Mouse (Mus musculus): ENCODE results near the gene Selenos.

Selenos gene

DNA sequence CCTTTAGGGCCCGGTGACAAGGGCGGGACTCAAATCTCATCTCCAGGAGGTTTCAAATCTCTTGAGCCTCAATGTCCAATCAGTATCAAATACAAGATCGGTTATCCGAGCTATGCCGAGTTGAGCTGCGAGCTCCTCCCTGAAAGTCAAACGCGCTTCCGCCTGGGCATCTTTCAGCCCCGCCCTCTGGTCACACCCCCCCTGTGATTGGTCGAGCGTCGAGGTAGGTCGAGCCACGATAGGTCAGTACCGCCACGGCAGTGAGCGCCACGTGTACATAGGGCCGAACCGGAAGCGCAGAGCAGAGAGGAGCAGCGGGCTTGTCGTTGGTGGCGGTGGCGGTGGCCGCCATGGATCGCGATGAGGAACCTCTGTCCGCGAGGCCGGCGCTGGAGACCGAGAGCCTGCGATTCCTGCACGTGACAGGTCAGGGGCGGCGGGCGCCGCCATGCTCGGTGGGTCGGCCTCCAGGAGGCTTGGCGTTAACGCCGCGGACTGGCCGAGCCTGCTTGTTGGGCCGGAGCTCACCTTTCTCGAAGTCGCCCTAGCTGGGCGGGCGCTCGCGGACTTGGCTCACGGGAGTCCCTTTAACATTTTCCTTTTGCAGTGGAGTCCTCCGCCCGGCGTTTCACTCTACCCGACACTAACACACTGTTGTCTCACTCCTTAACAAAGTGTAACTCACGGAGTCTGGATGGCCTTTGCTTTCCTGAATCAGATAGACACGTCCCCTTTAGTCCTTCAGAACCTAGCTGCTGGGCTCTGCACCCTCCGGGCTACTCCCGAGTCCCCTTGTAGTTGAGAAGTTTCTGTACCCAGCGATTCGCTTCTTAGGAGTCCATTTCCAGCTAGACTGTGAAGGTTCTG lies at the start of gene Selenos:
TSS of gene Selenos (plus strand) at position 286 of the 867 bp plus-strand sequence.
- in situ Hi-C loops (cut with MboI) = loop anchor here (25.0 kb wide), 1 partner anchor 608 kb away; the partner anchor contains the start of genes Asb7 and Lins1

DNA sequence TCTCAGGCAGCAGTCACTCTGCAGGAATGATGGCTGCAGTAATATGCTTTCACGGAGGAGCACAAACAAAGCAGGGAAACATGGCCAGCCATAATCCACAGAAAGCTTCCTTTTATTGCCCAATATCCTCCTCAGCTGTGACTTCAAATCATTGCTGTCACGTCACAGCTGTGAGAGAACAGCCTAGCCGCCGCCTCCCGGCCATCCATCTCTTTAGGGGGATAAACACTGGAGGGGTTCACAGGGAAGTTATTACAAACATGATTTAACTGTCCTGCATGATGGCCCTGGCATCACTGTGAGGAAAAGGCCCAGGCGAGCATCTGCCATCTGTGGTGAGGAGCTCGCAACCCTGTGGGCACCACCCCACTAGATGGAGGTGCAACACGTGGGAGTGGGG lies 42.6 kb upstream of the Selenos start:
- in situ Hi-C loops (cut with MboI) = no loop called here

DNA sequence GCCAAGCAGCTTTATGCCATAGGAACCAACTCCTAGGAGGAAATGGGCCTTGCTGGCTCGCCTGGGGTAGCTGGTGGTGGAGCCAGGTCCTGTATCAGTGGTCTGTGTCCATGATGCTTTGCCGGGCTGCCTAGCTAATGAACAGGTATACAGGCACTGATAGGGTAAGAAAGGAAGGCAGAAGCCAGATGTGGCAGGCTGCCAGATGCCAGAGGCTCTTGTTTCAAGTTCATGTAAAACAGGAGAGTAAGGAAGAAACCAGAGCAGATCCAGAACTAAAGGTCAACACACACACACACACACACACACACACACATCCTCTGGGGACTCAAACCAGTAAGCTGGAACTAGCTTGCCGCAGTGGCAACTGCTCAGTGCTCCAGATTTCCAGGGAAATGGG lies 41.2 kb upstream of the Selenos start:
- in situ Hi-C loops (cut with MboI) = no loop called here

DNA sequence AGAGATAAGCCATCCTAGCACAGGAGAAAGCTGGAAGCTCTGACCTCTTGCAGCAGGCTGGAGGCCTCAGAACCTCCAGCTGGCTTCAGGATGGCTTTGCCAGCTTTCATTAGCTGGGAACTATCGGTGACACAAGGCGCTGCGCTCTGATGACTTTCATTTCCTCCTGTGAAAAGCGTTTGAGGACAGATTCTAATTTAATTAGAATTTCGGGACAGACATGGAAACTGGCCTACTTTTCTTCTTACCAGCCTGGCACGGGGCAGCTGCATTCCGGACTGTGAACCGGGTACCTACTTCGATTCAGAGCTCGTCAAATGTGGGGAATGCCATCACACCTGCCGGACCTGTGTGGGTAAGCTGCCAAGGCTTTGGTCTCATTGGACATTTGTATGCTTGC lies 40.7 kb upstream of the Selenos start:
- in situ Hi-C loops (cut with MboI) = no loop called here

DNA sequence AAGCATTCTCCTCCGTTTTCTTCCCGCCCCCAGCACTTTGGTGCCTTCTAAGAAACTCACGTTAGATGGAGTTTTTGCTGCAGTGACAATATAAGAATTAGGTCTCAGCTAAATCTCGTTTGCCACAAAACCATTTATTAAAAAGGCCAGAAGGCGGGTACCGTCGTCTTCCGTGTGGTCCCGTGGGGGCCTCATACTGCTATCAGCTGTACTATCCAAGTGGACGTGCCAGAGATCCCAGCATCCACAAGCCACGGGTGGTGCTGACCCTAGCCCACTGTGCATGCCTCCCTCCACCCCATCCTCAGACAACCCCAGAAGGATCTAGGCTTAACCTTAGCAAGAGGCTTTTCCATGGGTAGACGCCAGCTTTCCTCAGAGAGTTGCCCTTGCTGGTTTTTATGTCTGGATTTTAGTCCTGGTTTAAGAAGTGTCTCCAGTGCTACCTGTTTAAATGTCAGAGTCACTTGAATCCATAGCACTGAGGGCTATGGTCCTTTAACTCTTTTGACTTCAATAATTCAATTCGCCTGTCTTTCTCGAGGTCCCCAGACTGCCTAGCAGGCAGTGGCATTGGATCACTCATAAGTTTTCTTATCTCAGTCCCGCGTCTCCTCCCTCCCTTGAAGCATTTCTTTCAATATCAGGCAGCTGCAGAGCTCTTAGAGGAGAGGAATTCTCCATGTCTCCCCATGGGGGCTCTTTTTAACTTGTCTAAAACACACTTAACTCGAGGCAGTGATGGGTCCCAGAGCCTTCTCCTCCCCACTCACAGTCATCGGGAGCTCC lies 39.2 kb upstream of the Selenos start:
- in situ Hi-C loops (cut with MboI) = no loop called here

DNA sequence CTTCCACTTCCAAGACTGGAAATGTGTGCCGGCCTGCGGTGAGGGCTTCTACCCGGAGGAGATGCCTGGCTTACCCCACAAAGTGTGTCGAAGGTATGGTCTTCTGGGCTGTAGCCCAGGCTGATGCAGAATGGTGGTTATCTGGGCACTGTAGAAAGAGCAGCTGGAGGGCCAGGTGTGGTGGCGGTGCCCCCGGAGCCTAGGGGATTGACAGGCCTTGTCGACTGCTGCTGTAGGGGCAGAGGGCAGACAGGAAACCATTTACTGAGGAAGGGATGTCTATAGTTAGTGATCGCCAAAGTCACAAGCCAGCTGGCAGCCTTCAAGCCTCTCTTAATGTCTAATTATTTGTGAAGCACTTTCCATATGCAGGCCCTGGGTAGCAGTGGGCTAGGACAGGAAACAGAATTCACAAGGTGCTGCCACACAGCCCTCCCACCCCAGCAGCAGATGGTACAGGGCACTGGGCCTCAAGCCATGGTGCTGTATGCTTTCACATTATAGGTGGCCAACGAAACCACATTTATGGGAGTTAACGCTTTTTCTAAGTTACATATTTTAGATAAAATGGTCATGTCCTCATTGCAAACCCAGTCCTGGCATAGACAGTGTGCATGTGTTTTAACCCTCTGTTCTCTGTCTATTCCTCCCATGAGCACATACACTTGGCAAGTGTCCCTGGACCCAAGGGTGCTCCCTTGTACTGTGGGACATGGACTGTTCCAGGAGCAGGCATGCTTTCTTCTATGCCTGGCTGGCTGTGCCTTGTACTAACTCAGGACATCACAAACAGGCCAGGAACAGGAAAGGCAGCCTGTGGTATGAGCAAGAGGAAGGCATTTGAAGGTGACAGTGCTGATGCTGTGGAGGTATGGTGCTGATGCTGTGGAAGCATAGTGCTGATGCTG lies 35.6 kb upstream of the Selenos start, which contains the start of gene Gm45213:
TSS of gene Gm45213 (plus strand) at position 51 of the 908 bp plus-strand sequence.
- in situ Hi-C loops (cut with MboI) = no loop called here

DNA sequence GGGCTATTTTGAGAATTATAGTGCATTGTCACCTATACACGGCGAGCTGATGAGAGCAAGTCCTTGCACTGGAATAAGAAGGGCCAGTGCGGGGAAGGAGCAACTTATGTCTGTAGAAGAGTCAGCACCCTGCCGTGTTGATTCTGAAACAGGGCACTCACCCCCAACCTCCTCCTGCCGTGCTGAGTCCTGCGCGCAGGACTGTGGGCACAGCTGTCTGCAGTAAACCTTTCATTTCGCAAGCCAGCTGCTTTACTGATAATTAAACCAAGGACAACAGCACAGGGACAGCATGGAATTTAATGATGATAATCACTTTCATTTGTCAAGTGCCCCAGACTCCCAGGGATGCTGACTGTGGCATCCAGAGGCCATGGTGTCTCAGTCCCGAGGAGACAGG lies 34.8 kb upstream of the Selenos start:
- in situ Hi-C loops (cut with MboI) = no loop called here

DNA sequence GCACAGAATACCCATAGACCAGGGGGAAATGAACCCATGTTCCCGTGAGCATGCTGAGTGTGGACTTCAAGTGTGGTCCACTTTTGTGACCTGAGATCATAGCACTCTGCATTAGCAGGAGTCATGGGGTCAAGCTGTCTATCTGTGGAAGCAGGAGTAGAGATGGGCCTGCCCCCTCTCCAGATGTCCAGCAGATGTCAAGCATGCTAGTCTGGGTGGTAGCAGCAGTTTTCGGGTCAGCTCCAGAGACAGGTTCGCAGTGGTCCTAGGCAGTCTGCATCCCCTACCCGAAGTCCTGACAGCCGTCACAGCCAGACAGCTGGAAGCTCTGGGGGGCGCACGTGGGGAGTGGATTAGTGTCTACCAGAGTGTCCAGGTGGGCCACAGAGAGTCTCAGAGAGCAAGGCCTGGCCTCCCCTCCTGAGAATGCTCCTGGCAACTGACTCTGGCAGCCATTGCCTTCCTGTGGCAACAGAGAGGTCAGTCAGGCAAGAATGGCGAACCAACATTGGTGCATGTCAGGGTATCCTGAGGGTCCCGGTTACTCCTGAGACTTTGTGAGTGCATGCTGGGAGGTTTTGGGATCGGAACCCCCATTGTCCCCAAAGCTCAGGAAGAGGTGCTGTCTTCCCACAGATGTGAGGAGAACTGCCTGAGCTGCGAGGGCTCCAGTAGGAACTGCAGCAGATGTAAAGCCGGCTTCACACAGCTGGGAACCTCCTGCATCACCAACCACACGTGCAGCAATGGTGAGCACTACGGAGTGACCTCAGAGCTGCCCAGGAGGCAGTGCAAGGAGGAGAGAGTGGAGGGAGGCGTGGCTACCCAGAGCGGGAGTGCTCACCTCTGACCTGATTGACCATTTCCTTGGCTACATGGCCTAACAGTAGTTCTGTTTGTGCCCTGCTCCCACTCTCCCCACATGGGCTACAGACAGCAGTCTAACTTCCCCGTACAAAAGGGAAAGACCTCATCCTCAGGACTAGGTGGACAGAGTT lies 32.2 kb upstream of the Selenos start:
- in situ Hi-C loops (cut with MboI) = no loop called here

DNA sequence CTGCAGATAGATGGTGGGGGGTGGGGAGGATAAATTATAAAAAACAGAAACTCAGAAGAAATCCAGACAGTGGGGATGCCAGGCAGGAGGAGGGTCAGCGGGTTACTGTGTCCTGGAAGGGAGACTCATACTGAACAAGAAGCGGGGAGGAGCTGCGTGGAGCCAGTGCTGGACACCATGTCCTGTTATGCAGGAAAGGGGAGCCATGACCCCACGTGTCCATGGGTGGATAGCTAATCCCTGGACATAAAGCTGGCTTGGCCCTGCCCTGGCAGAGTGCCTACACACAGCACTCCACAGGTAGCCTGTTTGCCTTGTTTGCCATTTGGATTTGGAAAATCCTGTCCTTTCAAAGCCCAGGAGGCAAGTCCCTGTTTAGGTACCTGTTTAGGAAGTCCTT lies 31.5 kb upstream of the Selenos start:
- in situ Hi-C loops (cut with MboI) = no loop called here

DNA sequence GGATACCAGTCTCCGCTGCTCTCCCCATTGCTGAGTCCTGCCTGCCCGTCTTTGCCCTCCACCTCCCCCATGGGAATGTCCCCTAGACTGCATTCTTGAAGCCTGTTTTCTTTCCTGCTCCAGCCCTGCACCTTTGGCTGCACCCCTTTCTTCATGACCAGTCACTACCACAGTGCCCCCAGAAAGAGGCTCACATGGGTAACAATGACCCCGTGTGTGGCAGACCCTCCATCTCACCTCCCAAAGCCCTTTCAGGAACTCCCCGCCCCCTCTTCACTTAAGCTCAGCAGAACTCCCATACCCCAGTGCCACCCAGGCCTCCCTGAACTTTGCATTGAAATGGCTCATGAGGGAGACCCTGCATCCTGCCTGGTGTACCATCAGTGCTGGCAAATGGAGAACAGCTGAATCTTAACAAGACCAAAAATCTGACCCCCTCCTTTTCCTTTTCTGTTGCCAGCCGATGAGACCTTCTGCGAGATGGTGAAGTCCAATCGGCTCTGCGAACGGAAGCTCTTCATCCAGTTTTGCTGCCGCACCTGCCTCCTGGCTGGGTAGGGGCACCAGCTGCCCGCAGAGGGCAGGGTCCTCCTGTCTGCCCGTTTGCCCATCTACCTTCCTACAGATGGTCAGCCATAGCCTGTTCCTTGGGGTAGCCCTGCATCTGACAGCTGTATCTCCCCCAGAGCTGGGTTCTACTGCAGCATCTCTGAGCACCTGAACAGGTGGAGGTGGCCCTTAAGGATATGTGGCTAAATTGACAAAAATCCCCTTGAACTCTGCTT lies 30.8 kb upstream of the Selenos start:
- in situ Hi-C loops (cut with MboI) = no loop called here

DNA sequence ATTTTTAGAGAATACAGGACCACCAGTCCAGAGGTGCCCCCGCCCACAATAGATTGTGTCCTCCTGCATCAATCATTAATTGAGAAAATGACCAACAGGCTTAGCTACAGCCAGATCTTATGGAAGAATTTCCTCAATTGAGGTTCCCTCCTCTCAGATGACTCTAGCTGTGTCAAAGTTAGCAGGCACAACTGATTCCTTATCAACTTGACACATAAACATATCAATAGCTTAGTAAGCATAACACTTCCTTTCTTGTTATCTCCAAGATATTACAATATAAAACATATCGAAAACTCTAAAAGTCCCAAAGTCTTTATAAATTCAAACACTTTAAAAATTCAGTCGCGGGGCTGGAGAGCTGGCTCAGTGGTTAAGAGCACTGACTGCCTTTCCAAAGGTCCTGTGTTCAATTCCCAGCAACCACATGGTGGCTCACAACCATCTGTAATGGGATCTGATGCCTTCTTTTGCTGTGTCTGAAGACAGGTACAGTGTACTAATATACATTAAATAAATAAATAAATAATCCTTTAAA lies 25.4 kb upstream of the Selenos start:
- in situ Hi-C loops (cut with MboI) = loop anchor here (25.0 kb wide), 2 partner anchors 367 to 1667 kb away; partner anchors contain the start of genes Mcee, Mphosph10 and Tm2d3

DNA sequence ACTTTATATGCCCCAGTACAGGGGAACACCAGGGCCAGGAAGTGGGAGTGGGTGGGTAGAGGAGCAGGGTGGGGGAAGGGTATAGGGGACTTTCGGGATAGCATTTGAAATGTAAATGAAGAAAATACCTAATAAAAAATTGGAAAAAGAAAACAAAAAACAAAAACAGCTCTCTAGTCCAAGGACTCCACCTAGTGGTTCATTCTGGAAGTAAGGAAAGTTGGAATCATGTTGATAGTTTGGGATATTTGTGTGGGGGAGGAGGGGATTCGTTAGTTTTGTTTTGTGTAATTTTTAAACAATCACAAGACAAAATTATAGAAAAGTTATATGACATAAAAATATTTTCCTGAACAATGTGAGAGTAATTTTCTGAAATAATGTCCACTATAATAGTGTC lies 24.1 kb upstream of the Selenos start:
- in situ Hi-C loops (cut with MboI) = loop anchor here (25.0 kb wide), 2 partner anchors 368 to 1668 kb away; partner anchors contain the start of genes Mcee, Mphosph10 and Tm2d3

DNA sequence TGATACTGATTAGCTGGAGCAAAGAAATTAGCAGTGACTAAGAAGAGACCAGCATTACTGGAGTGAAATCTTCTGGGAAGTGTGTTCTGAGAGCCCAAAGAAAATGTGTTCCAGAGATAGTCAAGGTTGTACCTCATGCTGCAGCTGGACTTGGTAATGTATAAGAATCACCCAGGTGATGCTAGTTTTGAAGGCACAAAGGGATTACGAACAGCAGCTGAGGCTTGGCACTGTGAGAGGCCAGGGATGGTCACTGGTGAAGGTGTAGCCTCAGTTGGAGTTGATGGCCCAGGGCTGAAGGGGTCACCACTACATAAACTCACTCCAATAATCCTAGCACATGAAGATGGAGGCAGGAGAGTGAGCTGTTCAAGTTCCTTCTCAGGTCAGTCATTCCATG lies 20.7 kb upstream of the Selenos start, which contains the start of gene Snrpa1:
TSS of gene Snrpa1 (plus strand) at position 301 of the 400 bp plus-strand sequence.
- in situ Hi-C loops (cut with MboI) = loop anchor here (25.0 kb wide), 2 partner anchors 371 to 1671 kb away; partner anchors contain the start of genes Mcee, Mphosph10 and Tm2d3

DNA sequence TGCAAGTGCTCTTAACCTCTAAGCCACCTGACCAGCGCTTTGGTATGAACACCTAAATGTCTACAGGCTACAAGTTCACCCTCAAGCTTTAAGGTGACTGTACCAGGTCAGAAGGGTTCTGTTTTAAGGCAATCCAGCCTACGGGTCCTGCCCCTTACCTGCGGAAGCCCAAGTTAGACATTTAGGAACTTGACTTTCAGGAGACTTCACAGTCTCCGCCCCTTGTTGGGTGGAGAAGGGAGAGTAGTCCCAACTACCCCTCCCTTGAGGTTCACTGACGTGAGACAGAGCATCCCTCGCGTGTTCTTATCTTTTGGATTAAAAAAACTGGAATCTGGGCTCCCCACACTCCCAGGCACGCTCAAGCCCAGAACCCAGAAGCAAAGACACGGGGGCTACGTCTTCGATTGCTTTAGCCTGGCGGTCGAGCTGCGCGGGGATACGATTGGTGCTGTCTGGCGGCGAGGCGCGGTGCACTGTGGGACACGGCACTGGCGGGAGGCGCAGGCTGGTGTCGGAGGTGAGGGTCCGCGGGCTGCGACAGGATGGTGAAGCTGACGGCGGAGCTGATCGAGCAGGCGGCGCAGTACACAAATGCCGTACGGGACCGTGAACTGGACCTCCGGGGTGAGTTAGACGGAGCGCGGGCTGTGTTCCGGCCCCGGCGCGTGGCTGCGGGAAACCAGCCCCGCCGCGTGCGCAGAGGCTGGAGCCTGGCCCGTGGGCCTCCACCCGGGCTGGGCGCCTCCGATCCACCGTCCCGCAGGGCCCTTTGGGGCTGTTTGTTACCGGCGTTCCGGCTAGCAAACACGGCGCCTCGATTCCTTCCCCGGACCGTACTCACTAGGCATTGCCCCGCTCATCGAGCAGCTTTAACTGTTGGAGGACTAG lies 19.1 kb upstream of the Selenos start:
- in situ Hi-C loops (cut with MboI) = loop anchor here (25.0 kb wide), 2 partner anchors 373 to 1673 kb away; partner anchors contain the start of genes Mcee, Mphosph10 and Tm2d3

DNA sequence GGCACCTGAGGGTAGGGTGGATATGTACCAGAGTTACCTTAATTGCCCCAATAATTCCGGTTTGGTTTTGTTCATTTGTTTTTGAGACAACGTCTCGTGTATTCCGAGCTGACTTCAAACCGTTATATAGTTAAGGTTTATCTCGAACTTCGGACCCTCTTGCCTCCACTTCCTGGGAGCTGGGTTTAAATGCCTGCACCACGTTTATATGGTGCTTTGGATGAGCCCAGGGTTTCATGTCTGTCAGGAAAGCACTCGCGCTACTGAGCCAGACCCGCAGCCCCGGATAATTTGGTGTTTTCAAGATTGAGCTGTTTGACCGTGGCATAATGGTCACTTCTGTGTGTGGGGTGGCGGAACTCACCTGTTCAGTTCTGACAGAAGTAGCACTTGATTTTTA lies 18.4 kb upstream of the Selenos start:
- in situ Hi-C loops (cut with MboI) = loop anchor here (25.0 kb wide), 2 partner anchors 374 to 1674 kb away; partner anchors contain the start of genes Mcee, Mphosph10 and Tm2d3

DNA sequence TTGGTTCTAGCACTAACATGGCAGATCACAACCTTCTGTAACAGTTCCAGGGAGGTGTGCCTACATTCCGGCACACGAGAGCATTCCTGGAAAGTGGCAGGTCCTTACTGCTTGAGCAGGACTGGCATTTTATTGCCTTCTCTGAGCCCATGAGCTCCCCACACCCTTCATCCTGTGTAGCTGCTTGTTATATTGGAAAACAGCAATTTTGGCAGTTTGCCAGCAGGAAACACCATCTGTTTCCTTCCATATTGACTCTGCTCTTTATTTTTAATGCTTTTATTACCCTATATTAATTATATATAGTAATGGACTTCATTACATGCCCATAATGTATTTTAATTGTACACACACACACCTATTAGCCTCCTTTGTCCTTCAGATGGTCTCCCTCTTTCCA lies 3.0 kb upstream of the Selenos start:
- in situ Hi-C loops (cut with MboI) = loop anchor here (25.0 kb wide), 1 partner anchor 611 kb away; the partner anchor contains the start of genes Asb7 and Lins1

DNA sequence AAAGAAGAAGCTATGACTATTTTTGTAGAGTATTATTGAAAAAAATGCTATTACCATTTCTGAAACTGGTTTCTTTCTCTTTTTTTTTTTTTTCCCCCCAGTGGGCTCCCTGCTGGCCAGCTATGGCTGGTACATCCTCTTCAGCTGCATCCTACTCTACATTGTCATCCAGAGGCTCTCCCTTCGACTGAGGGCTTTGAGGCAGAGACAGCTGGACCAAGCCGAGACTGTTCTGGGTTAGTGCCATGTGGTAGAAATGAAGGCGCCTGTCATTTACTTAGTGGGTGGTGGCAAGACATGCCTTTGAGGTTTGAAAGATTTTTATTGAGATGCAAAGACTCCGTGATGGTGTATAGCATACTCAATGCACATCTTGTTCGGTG lies 773 bp downstream of the Selenos start:
- in situ Hi-C loops (cut with MboI) = loop anchor here (25.0 kb wide), 1 partner anchor 607 kb away; the partner anchor contains the start of genes Asb7 and Lins1

Measured in mature B cell (primary cell).